Mouse (Mus musculus): ENCODE measurements around the gene Vmn2r116. TPM values are rescaled to one million over a fixed set of nuclear protein-coding genes. Genes with fewer than 3 reads are reported as not detected.
"Not testable (repeated sequence)": the region's sequence is repeated elsewhere in the genome, so short reads cannot be mapped to it uniquely, and the experiment has no call there.

Vmn2r116 gene
- polyA plus RNA-seq (2015; fragmentation: Nextera tagmentation; extraction: Ambion mirVana): not detected in 2 replicates

DNA sequence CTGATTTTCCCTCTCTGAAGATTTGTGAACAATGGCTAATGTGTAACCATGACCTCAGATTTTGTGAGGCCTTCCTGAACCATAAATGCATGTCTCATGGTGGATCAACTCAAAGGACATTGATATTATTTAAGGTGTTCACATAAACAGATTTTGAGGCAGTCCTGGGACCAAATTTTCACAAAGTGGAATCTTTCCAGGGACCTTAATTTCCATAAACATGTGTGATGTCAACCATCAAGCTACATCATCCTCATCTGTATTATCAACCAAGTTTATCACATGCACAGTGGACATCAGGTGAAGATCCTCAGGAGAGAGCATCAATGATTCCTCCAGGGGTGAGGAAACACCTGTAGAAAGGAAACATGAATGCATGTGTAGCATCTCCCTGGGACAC lies at the start of gene Vmn2r116:
TSS of gene Vmn2r116 (plus strand) at position 301 of the 400 bp plus-strand sequence.
- not testable (repeated sequence) for H3K9me3 ChIP-seq (replicated peaks; ENCODE audit: control insufficient read depth, low read length); H3K27me3 ChIP-seq (ENCODE audit: control insufficient read depth, insufficient read depth, low read depth, low read length); H3K4me2 ChIP-seq (ENCODE audit: low read depth, low read length); ATAC-seq (ENCODE audit: low read depth); H3K4me1 ChIP-seq (ENCODE audit: control insufficient read depth, low read depth, low read length); H3K27ac ChIP-seq (ENCODE audit: low read length); H3K9ac ChIP-seq (ENCODE audit: low read depth, low read length); H3K36me3 ChIP-seq (ENCODE audit: control insufficient read depth, insufficient read depth); H3K4me3 ChIP-seq (ENCODE audit: low read depth, low read length)

DNA sequence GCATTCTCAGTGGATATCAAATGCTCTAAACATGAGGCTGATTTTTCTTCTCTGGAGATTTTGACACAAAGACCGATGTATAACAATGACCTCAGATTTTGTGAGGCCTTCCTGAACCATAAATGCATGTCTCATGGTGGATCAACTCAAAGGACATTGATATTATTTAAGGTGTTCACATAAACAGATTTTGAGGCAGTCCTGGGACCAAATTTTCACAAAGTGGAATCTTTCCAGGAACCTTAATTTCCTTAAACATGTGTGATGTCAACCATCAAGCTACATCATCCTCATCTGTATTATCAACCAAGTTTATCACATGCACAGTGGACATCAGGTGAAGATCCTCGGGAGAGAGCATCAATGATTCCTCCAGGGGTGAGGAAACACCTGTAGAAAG lies 41.0 kb upstream of the Vmn2r116 start, which contains the start of gene Vmn2r115:
TSS of gene Vmn2r115 (plus strand) at position 301 of the 400 bp plus-strand sequence.
- not testable (repeated sequence) for H3K9me3 ChIP-seq (replicated peaks; ENCODE audit: control insufficient read depth, low read length); H3K27me3 ChIP-seq (ENCODE audit: control insufficient read depth, insufficient read depth, low read depth, low read length); H3K4me1 ChIP-seq (ENCODE audit: control insufficient read depth, low read depth, low read length); H3K4me2 ChIP-seq (ENCODE audit: low read depth, low read length); ATAC-seq (ENCODE audit: low read depth); H3K9ac ChIP-seq (ENCODE audit: low read depth, low read length); H3K27ac ChIP-seq (ENCODE audit: low read length); H3K4me3 ChIP-seq (ENCODE audit: low read depth, low read length); H3K36me3 ChIP-seq (ENCODE audit: control insufficient read depth, insufficient read depth)
- 32% methylated on average over 2 of the region's 2 CpGs for WGBS (ENCODE audit: insufficient replicate concordance)

GRCm38 (mm10) chr17:23351644-23352043 lies 32.8 kb upstream of the Vmn2r116 start:
- no peaks in the 10 kb centered on the region for H3K9me3 ChIP-seq (replicated peaks; ENCODE audit: control insufficient read depth, low read length)
- H3K9ac ChIP-seq (ENCODE audit: low read depth, low read length): no peak overlapping the region
- H3K27ac ChIP-seq (ENCODE audit: low read length): no peak overlapping the region
- H3K4me3 ChIP-seq (ENCODE audit: low read depth, low read length): no peak overlapping the region
- no peak overlapping the region for H3K4me2 ChIP-seq (ENCODE audit: low read depth, low read length)
- no peaks in the 10 kb centered on the region for H3K4me1 ChIP-seq (ENCODE audit: control insufficient read depth, low read depth, low read length)
- no peaks in the 10 kb centered on the region for H3K36me3 ChIP-seq (ENCODE audit: control insufficient read depth, insufficient read depth)
- no peaks in the 10 kb centered on the region for H3K27me3 ChIP-seq (ENCODE audit: control insufficient read depth, insufficient read depth, low read depth, low read length)
- 40% methylated on average over 1 of the region's 1 CpGs for WGBS (ENCODE audit: insufficient replicate concordance)
- ATAC-seq (ENCODE audit: low read depth): no peak

- Histone ChIP-seq H3K36me3 (ENCODE audit: control insufficient read depth, insufficient read depth) (no peaks in the 10 kb centered on the region), H3K4me1 (ENCODE audit: control insufficient read depth, low read depth, low read length) (no peaks in the 10 kb centered on the region), H3K27ac (ENCODE audit: low read length) (no peak overlapping the region), H3K9ac (ENCODE audit: low read depth, low read length) (no peak overlapping the region), H3K4me2 (ENCODE audit: low read depth, low read length) (no peak overlapping the region), H3K4me3 (ENCODE audit: low read depth, low read length) (no peak overlapping the region), H3K9me3 (replicated peaks; ENCODE audit: control insufficient read depth, low read length) (peaks cover 3% of the 10 kb centered on the region; the same call in 1 of the 2 replicates), H3K27me3 (ENCODE audit: control insufficient read depth, insufficient read depth, low read depth, low read length) (no peaks in the 10 kb centered on the region)
- WGBS (ENCODE audit: insufficient replicate concordance): 64% methylated on average over 6 of the region's 6 CpGs
- no peak for ATAC-seq (ENCODE audit: low read depth)
Observed at GRCm38 (mm10) chr17:23433150-23433679, 48.8 kb downstream of the Vmn2r116 start.

Other genes starting within 250 kb of the Vmn2r116 start
- 1.4 and 1.5 TPM in 2 replicates for gene Zfp40, start 191.4 kb upstream of the Vmn2r116 start, polyA plus RNA-seq (2015; fragmentation: Nextera tagmentation; extraction: Ambion mirVana)
- not detected in 2 replicates for gene Vmn2r114, start 72.1 kb upstream of the Vmn2r116 start, polyA plus RNA-seq (2015; fragmentation: Nextera tagmentation; extraction: Ambion mirVana)
- gene Vmn2r115, start 40.9 kb upstream of the Vmn2r116 start, polyA plus RNA-seq (2015; fragmentation: Nextera tagmentation; extraction: Ambion mirVana): not detected in 2 replicates
- not detected in 2 replicates for gene Vmn2r117, start 95.1 kb downstream of the Vmn2r116 start, polyA plus RNA-seq (2015; fragmentation: Nextera tagmentation; extraction: Ambion mirVana)
- 4.8 and 5.3 TPM in 2 replicates for gene Zfp213, start 179.6 kb downstream of the Vmn2r116 start, polyA plus RNA-seq (2015; fragmentation: Nextera tagmentation; extraction: Ambion mirVana)
- 1.3 and 1.6 TPM in 2 replicates for gene Zfp13, start 214.9 kb downstream of the Vmn2r116 start, polyA plus RNA-seq (2015; fragmentation: Nextera tagmentation; extraction: Ambion mirVana)
- gene Zscan10, start 216.3 kb downstream of the Vmn2r116 start, polyA plus RNA-seq (2015; fragmentation: Nextera tagmentation; extraction: Ambion mirVana): not detected in 2 replicates